Mouse (Mus musculus): ENCODE measurements at regions not wholly inside any gene's neighbourhood (a gene's known extent, or its start where the extent isn't known, plus 50 kb on each side); places are given as distances from the start of the nearest gene placed in this dataset.

DNA sequence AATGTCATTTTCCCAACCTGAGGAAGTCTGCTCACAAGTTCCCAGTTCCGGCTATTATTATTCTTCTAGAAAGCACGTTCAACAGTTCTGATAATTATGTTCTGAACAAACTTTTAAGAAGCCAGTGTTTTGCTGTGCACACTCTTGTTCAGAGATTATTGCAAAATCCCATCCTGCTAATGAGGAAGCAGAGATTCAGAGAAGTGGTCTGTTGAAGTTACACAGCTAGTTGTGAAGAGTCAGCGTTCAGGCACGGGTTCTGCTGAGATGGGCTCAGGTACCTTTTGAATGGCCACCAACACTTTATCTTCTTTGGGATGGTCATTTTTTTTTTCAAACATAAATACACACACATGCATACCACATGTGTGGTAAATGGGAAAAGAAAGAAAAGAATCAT, 250.3 kb downstream of the Gm826 start:
- TF ChIP-seq CTCF (IDR thresholded peaks at IDR 0.05; ENCODE audit: extremely low read depth, insufficient read length, insufficient replicate concordance, low read depth, low read length) (no peak), POLR2A (IDR thresholded peaks at IDR 0.05; ENCODE audit: low read depth, low read length) (no peak)
